Mouse (Mus musculus): ENCODE measurements at regions not wholly inside any gene's neighbourhood (a gene's known extent, or its start where the extent isn't known, plus 50 kb on each side); places are given as distances from the start of the nearest gene placed in this dataset.

DNA sequence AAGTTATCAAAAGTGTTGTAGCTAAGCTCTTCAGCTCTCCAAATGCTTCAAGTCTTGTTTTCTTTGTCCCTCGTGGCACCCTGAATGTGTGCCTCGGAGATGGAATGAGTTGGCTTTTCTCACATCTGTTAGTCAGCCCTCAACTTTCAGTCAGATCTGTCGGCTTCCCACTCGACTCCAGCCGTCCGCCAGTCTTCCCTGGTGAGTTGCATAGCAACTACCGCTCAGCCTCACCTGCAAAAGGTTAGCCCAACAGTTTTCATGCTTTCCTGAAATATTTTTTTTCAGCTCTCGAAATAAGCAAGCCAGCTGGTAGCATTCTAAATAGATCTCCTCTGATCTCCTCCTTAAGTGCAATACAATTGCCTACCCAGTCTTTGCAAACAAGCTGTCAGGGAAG lies 601.2 kb downstream of the Dok5 start:
- TF ChIP-seq USF1 (IDR thresholded peaks at IDR 0.05; ENCODE audit: low read depth) (no peak), POLR2A (IDR thresholded peaks at IDR 0.05; ENCODE audit: insufficient read length, low read depth) (no peak), MAX (IDR thresholded peaks at IDR 0.05; ENCODE audit: low read depth) (no peak)

Data from myocyte (in vitro differentiated cells).